Mouse (Mus musculus): Measurements from ENCODE around the gene Ramp1.

DNA sequence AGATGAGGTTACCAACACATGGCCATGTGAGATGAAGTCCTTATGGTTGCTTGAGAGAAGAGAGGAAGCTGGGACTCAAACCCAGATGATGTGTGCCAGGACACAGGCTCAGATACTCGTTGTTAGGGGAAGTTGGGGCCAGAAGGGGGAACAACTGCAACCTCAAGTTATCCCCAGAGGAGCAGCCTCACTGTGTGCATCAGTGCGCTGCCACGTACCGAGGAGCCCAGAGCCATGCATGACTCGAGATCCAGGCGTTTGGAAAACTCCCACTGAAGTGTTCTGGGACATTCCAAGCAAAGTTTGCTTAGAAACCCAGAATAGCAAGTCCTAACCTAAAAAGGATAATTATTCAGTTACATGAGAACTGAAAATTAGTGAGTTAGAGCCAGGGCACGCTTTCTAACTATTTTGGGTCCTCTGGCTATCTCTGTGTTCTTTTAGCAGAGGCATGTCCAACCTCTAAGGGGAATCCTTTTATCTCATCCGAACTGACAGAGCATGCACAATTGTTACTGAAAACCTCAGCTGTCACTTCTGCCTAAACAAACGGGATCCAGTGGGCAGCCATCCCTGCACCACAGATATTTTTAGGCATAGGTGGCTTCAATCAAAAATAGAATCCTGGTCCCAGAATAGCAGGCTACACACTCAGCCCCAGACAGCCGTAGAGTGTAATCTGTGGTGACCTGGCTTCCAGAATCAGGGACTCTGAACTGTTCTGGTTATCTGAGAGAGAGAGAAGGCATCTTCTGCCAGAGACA is 37.1 kb downstream of the Ramp1 start:
- TF ChIP-seq POLR2A (IDR thresholded peaks at IDR 0.05; ENCODE audit: low read depth, low read length) (no peak), CTCF (conservative IDR thresholded peaks at IDR 0.05; ENCODE audit: insufficient read depth, insufficient read length, low read depth, low read length) (no peak)
